In genomic region chr5:138084507-138084906, GRCm38 (mm10) we compare ENCODE assay signal across 8 mouse cellular contexts. TPM values are rescaled to one million over a fixed set of nuclear protein-coding genes. Genes with fewer than 3 reads are reported as not detected.
DNase-seq lines count a peak whose midpoint lies in the region; ATAC-seq lines count a peak whose summit lies in the region.

No protein-coding gene starts in this region.

- H3K9ac ChIP-seq in kidney, embryonic 16.5 days (replicated peaks; ENCODE audit: low read length): 0 out of 2 replicates have a peak overlapping the region, but pooled peaks have one; percentile 41
- H3K9ac ChIP-seq in embryonic facial prominence, embryonic 12.5 days: no peak overlapping the region
- H3K9ac ChIP-seq in intestine, embryonic 14.5 days (ENCODE audit: low read length): no peak overlapping the region; the same call in 1 of the 2 replicates
- H3K9ac ChIP-seq in midbrain, embryonic 16.5 days (ENCODE audit: low read depth, low read length): peak overlapping the region; percentile 95; the same call in 1 of the 2 replicates

- H3K4me2 ChIP-seq in kidney, embryonic 16.5 days (replicated peaks; ENCODE audit: low read depth, low read length): peak overlapping the region; percentile 73
- peak overlapping the region; percentile 78 for H3K4me2 ChIP-seq in embryonic facial prominence, embryonic 12.5 days (replicated peaks)
- peak overlapping the region; percentile 91 for H3K4me2 ChIP-seq in intestine, embryonic 14.5 days (ENCODE audit: low read length)
- peak overlapping the region; percentile 53 for H3K4me2 ChIP-seq in midbrain, embryonic 16.5 days (ENCODE audit: low read length)

- no peaks in the 10 kb centered on the region for H3K9me3 ChIP-seq in kidney, embryonic 16.5 days (ENCODE audit: low read length)
- H3K9me3 ChIP-seq in embryonic facial prominence, embryonic 12.5 days: no peaks in the 10 kb centered on the region
- no peaks in the 10 kb centered on the region for H3K9me3 ChIP-seq in intestine, embryonic 14.5 days (ENCODE audit: control insufficient read depth, low read length)
- no peaks in the 10 kb centered on the region for H3K9me3 ChIP-seq in midbrain, embryonic 16.5 days (replicated peaks; ENCODE audit: control insufficient read depth, low read length, poor library complexity, severe bottlenecking)

- peak overlapping the region; percentile 86 for H3K4me3 ChIP-seq in kidney, embryonic 16.5 days (ENCODE audit: low read length)
- H3K4me3 ChIP-seq in embryonic facial prominence, embryonic 12.5 days: peak overlapping the region; percentile 91; the same call in 1 of the 2 replicates
- H3K4me3 ChIP-seq in intestine, embryonic 14.5 days (ENCODE audit: low read depth, low read length): peak overlapping the region; percentile 100
- peak overlapping the region; percentile 79 for H3K4me3 ChIP-seq in midbrain, embryonic 16.5 days (ENCODE audit: low read depth, low read length)

- ATAC-seq in kidney, embryonic 16.5 days (ENCODE audit: low FRiP score, low TSS enrichment): no peak
- no peak for ATAC-seq in embryonic facial prominence, embryonic 12.5 days (ENCODE audit: insufficient number of reproducible peaks, insufficient read depth, low FRiP score, low TSS enrichment)
- no peak for ATAC-seq in intestine, embryonic 14.5 days (replicated peaks; ENCODE audit: low FRiP score, low TSS enrichment, low read depth)
- ATAC-seq in midbrain, embryonic 16.5 days: peak; percentile 54; the same call in 1 of the 2 replicates
- no peak for ATAC-seq in granulocyte monocyte progenitor cell, adult 5-6 weeks (replicated peaks; ENCODE audit: poor library complexity, severe bottlenecking)

- peaks cover 25% of the 10 kb centered on the region for H3K4me1 ChIP-seq in kidney, embryonic 16.5 days (ENCODE audit: insufficient read depth, low read length)
- H3K4me1 ChIP-seq in embryonic facial prominence, embryonic 12.5 days: no peaks in the 10 kb centered on the region
- H3K4me1 ChIP-seq in intestine, embryonic 14.5 days (replicated peaks; ENCODE audit: control insufficient read depth, insufficient read depth, low read length): peaks cover 20% of the 10 kb centered on the region
- H3K4me1 ChIP-seq in midbrain, embryonic 16.5 days (ENCODE audit: control insufficient read depth, insufficient read depth, low read length): peaks cover 29% of the 10 kb centered on the region

- H3K27me3 ChIP-seq in kidney, embryonic 16.5 days (ENCODE audit: insufficient read depth, low read length): no peaks in the 10 kb centered on the region
- H3K27me3 ChIP-seq in embryonic facial prominence, embryonic 12.5 days: no peaks in the 10 kb centered on the region
- H3K27me3 ChIP-seq in intestine, embryonic 14.5 days (replicated peaks; ENCODE audit: control insufficient read depth, insufficient read depth, low read length): no peaks in the 10 kb centered on the region
- H3K27me3 ChIP-seq in midbrain, embryonic 16.5 days (ENCODE audit: control insufficient read depth, insufficient read depth, low read depth, low read length): no peaks in the 10 kb centered on the region

- intact Hi-C loops in gastrocnemius, postnatal 36 days (cut with DNase I): no loop called here

- no peak for DNase-seq in kidney, postnatal 36 days
- DNase-seq in intestine, embryonic 14.5 days (ENCODE audit: low spot score): no peak
- DNase-seq in natural killer cell, adult 2 months (ENCODE audit: low spot score in 2 of 2): no peak
- DNase-seq in gastrocnemius, postnatal 36 days: no peak

- H3K36me3 ChIP-seq in kidney, embryonic 16.5 days (ENCODE audit: insufficient read depth, low read length): no peaks in the 10 kb centered on the region; the same call in 1 of the 2 replicates
- no peaks in the 10 kb centered on the region for H3K36me3 ChIP-seq in embryonic facial prominence, embryonic 12.5 days
- peaks cover 14% of the 10 kb centered on the region for H3K36me3 ChIP-seq in intestine, embryonic 14.5 days (ENCODE audit: control insufficient read depth, insufficient read depth, low read length)
- H3K36me3 ChIP-seq in midbrain, embryonic 16.5 days (ENCODE audit: control insufficient read depth, insufficient read depth, low read length): no peaks in the 10 kb centered on the region; the same call in 1 of the 2 replicates

- H3K27ac ChIP-seq in kidney, embryonic 16.5 days (ENCODE audit: low read length): no peak overlapping the region
- no peak overlapping the region for H3K27ac ChIP-seq in embryonic facial prominence, embryonic 12.5 days
- no peak overlapping the region for H3K27ac ChIP-seq in intestine, embryonic 14.5 days (ENCODE audit: low read depth)
- H3K27ac ChIP-seq in midbrain, embryonic 16.5 days (ENCODE audit: low read length): no peak overlapping the region

- WGBS in kidney, embryonic 16.5 days: 57% methylated on average over 2 of the region's 2 CpGs
- 60% methylated on average over 2 of the region's 2 CpGs for WGBS in embryonic facial prominence, embryonic 12.5 days
- whole genome bisulfite sequencing in intestine, embryonic 14.5 days: 21% methylated on average over 2 of the region's 2 CpGs
- 66% methylated on average over 2 of the region's 2 CpGs for WGBS in midbrain, embryonic 16.5 days

RNA-seq across cellular contexts. Expression of gene Zkscan1, which starts 0.4 kb away (rescaled TPM):
- 22.7 and 25.7 TPM in 2 replicates for polyA plus RNA-seq in kidney, embryonic 16.5 days (2015; fragmentation: Nextera tagmentation; extraction: Ambion mirVana)
- 26.3 and 29.2 TPM in 2 replicates for polyA plus RNA-seq in embryonic facial prominence, embryonic 12.5 days (2016; fragmentation: Nextera tagmentation; extraction: Ambion mirVana)
- polyA plus RNA-seq in intestine, embryonic 14.5 days (2014; fragmentation: Nextera tagmentation; extraction: Ambion mirVana): 24.5 and 26.3 TPM in 2 replicates
- 22.7 and 25.4 TPM in 2 replicates for polyA plus RNA-seq in midbrain, embryonic 16.5 days (2015; fragmentation: Nextera tagmentation; extraction: Ambion mirVana)
- total RNA-seq in granulocyte monocyte progenitor cell, adult 5-6 weeks (2014; fragmentation: Nextera tagmentation): 21.5 and 26.8 TPM in 2 replicates
- total RNA-seq in granulocyte monocyte progenitor cell, adult 5-6 weeks (2017): 19.2 and 25.8 TPM in 2 replicates
- 10 to 100 TPM in 1 of 2 experiments, 1 to 10 TPM in 1; 7.0 to 10.2 TPM for total RNA-seq in gastrocnemius, postnatal 36 days (2021)

RNA-seq across cellular contexts. Expression of gene Smok3c, which starts 31.5 kb away (rescaled TPM):
- not detected in 2 replicates for polyA plus RNA-seq in kidney, embryonic 16.5 days (2015; fragmentation: Nextera tagmentation; extraction: Ambion mirVana)
- not detected in 2 replicates for polyA plus RNA-seq in embryonic facial prominence, embryonic 12.5 days (2016; fragmentation: Nextera tagmentation; extraction: Ambion mirVana)
- polyA plus RNA-seq in intestine, embryonic 14.5 days (2014; fragmentation: Nextera tagmentation; extraction: Ambion mirVana): not detected in 2 replicates
- polyA plus RNA-seq in midbrain, embryonic 16.5 days (2015; fragmentation: Nextera tagmentation; extraction: Ambion mirVana): not detected in 2 replicates
- not detected in 2 replicates for total RNA-seq in granulocyte monocyte progenitor cell, adult 5-6 weeks (2014; fragmentation: Nextera tagmentation)
- total RNA-seq in granulocyte monocyte progenitor cell, adult 5-6 weeks (2017): not detected in 2 replicates
- not detected for total RNA-seq in gastrocnemius, postnatal 36 days (2021)

RNA-seq across cellular contexts. Expression of gene Zscan21, which starts 32.2 kb away (rescaled TPM):
- 73.4 and 76.4 TPM in 2 replicates for polyA plus RNA-seq in kidney, embryonic 16.5 days (2015; fragmentation: Nextera tagmentation; extraction: Ambion mirVana)
- polyA plus RNA-seq in embryonic facial prominence, embryonic 12.5 days (2016; fragmentation: Nextera tagmentation; extraction: Ambion mirVana): 80.7 and 85.4 TPM in 2 replicates
- polyA plus RNA-seq in intestine, embryonic 14.5 days (2014; fragmentation: Nextera tagmentation; extraction: Ambion mirVana): 53.6 and 66.2 TPM in 2 replicates
- 85.4 and 96.0 TPM in 2 replicates for polyA plus RNA-seq in midbrain, embryonic 16.5 days (2015; fragmentation: Nextera tagmentation; extraction: Ambion mirVana)
- 10.9 and 16.6 TPM in 2 replicates for total RNA-seq in granulocyte monocyte progenitor cell, adult 5-6 weeks (2014; fragmentation: Nextera tagmentation)
- total RNA-seq in granulocyte monocyte progenitor cell, adult 5-6 weeks (2017): 10.9 and 14.8 TPM in 2 replicates
- total RNA-seq in gastrocnemius, postnatal 36 days (2021): 10 to 100 TPM; 10.1 to 12.8 TPM

Comparison
In these comparisons a context has a peak if more than half of its experiments do, and no peak if none do; other contexts are left out.
1. H3K9ac ChIP-seq: peak in kidney, embryonic 16.5 days (single experiment) and midbrain, embryonic 16.5 days (single experiment); none in embryonic facial prominence, embryonic 12.5 days (single experiment) and intestine, embryonic 14.5 days (single experiment).
2. Peak in every context shown above with its lines, with median percentiles within 50 percentile points of each other: H3K4me2 ChIP-seq and H3K4me3 ChIP-seq.